Mouse (Mus musculus) urinary bladder, adult 18-20 months (tissue): ENCODE results near the gene Psors1c2.

Experiments
- DNase-seq, 2 experiments: peaks; one replicate each; pipeline ENCODE4 v3.0.0; 2022; ENCODE audit warnings: low spot score in 2 of 2, mixed read lengths in 2 of 2

Gene Psors1c2

GRCm38 (mm10) chr17:35517526-35517925 is 15.5 kb upstream of the Psors1c2 start:
- DNase-seq = no peak

- DNase-seq = no peak
Measured at GRCm38 (mm10) chr17:35524354-35524753, 8.6 kb upstream of the Psors1c2 start.

DNA sequence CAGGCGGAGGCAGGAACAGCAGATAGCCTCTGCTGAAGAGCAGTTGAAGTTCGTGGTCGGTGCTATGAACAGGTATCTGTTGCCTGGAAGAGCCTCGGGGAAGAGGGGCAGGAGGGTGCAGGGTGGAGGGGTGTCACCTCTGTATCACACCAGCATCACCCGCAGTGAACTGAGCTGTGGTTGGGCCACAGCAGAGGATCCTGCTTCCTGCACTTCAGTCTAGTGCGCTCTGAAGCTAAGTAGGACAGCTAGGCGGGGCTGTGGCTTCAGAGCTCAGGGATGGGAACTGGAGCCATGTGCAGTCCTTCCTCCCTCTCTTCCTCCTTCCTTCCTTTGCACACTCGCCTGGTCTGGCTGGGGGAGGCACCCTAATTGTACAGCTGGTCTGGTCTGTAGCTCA is 6.4 kb upstream of the Psors1c2 start:
- DNase-seq = no peak

DNA sequence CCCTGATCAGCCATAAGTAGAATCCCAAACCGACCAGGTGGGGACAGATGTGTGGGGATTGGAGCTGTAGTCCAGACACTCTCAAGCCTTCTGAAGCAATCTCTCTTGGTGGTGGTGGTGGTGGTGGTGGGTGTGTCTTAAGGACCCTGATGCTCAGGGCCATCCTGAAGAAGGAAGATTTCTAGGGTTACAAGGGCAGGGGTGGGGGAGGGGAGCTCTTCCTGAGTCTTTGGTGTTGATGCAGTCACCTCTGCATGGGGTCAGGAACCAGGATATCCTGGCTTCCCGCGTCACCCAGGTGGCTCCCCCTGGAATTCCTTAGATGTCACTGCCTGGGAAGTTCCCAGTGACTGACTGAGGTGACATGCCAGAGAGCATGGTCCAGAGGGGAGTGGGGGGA is 641 bp upstream of the Psors1c2 start:
- no peak for DNase-seq

DNA sequence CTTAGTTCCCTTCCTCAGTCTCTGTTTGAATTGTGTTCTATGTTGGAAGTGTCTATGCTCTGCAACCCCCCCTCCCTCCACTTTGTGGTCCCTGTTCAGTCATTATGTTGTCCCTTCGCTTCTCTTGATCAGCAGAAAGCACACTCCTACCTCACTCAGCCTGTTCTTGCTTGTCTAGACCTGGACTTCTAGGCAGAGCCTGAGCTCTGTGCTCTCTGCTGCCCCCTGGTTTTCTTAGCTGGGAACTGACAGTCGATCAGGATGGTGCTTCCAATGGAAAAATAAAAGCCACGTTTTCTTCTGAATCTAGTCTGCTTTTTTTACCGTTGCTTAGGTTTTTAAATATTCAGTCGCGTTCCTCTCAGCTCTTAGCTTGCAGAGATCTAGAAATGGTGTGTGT is 1.3 kb downstream of the Psors1c2 start:
- peak; percentile 40 to 66 for DNase-seq

DNA sequence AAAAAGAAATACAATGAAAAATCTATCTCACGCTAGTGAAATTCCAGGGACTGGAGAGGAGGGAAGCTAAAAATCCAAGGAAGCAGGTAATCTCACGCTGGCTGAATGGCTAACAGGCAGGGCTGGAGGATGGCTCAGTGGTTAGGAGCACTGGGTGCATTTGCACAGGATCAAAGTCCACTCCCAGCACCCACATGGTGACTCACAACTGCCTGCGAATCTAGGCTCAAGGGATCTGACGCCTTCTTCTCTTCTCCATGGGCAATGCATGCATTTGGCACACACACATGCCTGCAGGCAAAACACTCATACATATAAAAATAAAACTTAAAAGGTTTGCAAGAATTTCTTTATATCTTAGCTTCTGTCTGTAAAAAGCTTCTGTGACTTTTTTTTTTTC is 4.4 kb downstream of the Psors1c2 start:
- DNase-seq = no peak

- no peak for DNase-seq
Measured at GRCm38 (mm10) chr17:35538476-35538875, 5.5 kb downstream of the Psors1c2 start.

GRCm38 (mm10) chr17:35539540-35539939 is 6.5 kb downstream of the Psors1c2 start:
- DNase-seq = no peak

- DNase-seq = no peak
Measured at GRCm38 (mm10) chr17:35542761-35543411, 9.9 kb downstream of the Psors1c2 start.

DNA sequence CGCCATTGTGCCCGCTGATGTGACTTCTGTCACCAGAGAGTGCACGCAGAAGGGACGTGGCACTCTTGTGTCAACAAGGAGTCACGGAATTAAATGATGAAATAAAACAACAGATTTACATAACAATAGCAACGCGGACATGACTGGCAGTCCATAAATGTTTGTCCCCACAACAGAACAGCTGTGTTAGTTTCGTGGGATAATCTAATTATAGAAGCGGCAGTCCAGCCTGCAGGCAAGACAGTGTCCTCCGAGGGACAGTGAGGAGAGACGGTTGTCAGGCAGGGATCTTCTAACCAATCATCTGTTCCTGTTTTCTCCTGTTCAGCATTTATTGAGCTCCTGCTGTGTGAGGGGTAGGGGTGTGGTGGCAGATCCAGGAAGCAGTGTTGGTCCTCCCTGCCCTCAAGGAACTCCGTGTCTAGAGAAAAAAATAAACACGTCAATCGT is 10.4 kb downstream of the Psors1c2 start:
- no peak for DNase-seq

- DNase-seq = no peak
Measured at GRCm38 (mm10) chr17:35544001-35544400, 11.0 kb downstream of the Psors1c2 start.

- DNase-seq = peak; percentile 22 to 53
Measured at GRCm38 (mm10) chr17:35544680-35545079, 11.7 kb downstream of the Psors1c2 start.

- no peak for DNase-seq
Measured at GRCm38 (mm10) chr17:35547465-35547864, 14.5 kb downstream of the Psors1c2 start.

DNA sequence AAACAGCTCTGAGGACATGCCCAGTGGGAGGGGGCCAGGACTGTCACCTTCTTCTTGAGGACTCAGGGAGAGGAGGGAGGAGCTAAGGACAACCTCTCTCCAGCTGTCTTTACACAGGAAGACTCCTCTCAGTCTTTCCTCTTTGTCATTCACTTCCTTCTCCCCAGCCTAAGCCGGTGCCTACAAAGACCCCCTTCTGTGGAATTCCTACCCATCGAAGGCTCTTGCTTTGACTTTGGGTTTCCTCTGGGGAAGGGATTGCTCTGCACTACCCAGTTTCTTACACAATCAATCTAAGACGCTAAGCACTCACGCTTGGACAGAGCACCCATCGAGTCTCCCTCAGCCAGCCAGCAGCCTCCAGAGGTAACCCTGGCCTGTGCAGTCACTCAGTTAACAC is 15.6 kb downstream of the Psors1c2 start:
- DNase-seq = no peak

DNA sequence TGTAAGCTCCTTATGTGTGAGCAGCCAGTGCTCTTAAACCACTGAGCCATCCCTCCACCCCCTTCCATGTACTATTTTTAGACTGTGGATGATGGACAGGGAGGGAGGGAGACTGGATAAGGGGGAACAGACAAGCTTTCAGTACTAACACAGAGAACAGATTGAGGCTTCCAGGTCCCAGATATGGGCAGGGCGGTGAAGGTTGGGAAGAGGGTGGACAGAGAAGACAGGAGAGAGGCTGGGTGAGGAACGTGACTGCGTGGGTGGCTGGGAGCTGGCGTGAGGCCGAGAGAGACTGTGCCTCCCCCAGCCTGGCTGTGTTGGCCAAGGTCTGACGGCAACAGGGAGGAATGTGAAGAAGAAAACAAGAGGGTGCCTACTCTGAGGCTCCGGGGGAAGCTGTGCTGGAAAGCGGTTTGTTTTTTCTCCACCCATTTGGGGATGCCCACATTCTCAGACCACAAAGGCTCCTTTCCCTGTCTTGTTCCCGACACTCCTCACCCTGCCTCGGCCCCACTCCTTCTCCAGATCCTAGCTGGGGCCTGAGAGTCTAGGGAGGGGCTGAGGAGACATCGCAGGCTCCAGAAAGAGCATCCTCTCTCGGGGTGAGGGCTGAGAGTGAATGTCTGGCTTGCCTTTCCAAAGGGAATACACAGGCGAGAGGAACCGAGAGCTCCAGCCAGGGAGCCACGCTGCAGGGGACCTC is 16.6 kb downstream of the Psors1c2 start:
- DNase-seq = peak; percentile 28 to 86

- DNase-seq = no peak
Measured at GRCm38 (mm10) chr17:35550143-35550494, 17.1 kb downstream of the Psors1c2 start.

DNA sequence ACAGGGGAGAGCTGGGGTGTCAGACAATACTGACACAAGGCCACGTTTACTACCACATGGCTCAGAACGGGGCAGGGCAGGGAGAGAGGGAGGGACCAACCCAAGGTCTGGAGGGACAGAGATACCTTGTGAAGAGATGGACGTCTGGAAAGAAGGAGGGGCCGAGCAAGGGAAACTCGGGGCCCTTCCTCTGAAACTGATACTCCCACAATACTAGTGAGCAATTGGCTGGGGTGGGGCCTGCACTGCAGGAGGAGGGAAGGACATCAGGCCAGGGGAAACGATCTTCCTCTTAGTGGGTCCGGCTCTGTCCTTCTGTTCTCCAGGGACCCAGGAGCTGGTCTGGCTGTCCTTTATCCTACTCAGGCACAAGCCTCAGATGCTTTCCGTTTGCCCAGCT is 17.9 kb downstream of the Psors1c2 start:
- DNase-seq = no peak

DNA sequence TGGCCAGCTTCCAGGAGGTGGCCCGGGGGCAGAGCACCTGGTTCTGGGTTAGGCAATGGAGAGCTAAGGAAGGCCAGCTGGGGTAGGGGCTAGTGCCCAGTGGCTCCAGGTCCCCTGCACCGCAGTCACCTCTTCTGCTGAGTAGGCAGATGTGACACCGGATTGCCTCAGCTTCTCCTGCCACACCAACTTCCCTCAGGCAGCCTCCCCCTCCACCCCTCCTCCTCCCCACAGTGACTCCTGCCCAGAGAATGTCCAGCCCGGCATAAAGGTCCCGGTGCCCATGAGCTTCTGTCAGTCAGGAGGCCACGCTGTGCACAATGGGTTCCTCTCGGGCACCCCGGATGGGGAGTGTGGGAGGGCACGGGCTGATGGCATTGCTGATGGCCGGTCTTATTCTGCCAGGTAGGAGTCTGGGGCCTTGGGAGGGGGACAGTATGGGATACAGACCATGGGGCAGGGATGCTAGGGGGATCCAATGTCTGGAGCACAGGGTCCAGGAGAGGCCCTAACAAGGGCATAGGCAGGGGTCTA is 18.9 kb downstream of the Psors1c2 start, which contains the start of gene Cdsn:
Cdsn (plus strand) TSS at position 248 of the 534 bp plus-strand sequence.
- DNase-seq = no peak

GRCm38 (mm10) chr17:35554321-35554720 is 21.3 kb downstream of the Psors1c2 start:
- DNase-seq = no peak

DNA sequence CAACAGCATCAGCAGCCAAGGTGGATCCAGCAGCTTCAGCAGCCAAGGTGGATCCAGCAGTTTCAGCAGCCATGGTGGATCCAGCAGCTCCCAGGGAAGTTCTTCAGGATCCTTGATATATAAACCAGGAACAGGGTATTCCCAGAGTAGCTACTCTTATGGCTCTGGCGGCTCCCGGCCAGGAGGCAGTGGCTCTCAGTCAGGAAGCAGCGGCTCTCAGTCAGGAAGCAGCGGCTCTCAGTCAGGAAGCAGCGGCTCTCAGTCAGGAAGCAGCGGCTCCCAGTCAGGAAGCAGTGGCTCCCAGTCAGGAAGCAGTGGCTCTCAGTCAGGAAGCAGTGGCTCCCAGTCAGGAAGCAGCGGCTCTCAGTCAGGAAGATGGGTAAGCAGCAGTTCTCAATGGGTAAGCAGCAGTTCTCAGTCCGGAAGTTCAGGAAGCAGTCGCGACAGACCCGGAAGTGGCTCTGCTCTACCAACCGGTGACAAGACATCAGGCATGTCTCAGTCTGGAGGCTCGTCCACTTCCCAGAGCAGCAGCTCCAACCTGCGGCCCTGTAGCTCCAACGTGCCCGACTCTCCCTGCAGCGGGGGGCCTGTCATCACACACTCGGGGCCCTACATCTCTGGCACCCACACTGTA is 21.9 kb downstream of the Psors1c2 start:
- DNase-seq = no peak

GRCm38 (mm10) chr17:35556186-35556765 is 23.3 kb downstream of the Psors1c2 start:
- DNase-seq = no peak

DNA sequence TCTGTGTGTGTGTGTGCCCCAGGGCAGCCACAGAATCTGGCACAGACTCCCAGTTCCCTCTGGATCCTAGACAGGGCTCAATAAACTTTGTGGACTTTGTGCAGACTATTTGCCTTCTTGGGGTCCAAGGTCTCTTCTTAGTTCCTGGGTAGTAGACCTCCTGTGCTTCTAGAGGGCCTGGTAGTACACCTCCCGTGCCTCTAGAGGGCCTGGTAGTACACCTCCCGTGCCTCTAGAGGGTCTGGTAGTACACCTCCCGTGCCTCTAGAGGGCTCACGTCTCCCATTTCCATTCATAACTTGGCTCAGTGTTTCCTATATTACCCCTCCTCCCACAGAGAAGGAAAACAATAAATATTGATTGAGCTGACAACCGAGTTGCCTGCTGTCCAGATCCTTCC is 23.8 kb downstream of the Psors1c2 start:
- peak in 1 of 2 experiments; percentile 32 for DNase-seq
